Mouse (Mus musculus) adrenal gland, adult (tissue): Measurements from ENCODE around the gene Dusp22.

Experiments used
- DNase-seq, 2 experiments: peaks; one replicate each; pipeline ENCODE4 v3.0.0; 2022 to 2023; ENCODE audit warnings: low spot score in 1 of 2; ENCODE audit not compliant: inconsistent age in 2 of 2

The Dusp22 gene

DNA sequence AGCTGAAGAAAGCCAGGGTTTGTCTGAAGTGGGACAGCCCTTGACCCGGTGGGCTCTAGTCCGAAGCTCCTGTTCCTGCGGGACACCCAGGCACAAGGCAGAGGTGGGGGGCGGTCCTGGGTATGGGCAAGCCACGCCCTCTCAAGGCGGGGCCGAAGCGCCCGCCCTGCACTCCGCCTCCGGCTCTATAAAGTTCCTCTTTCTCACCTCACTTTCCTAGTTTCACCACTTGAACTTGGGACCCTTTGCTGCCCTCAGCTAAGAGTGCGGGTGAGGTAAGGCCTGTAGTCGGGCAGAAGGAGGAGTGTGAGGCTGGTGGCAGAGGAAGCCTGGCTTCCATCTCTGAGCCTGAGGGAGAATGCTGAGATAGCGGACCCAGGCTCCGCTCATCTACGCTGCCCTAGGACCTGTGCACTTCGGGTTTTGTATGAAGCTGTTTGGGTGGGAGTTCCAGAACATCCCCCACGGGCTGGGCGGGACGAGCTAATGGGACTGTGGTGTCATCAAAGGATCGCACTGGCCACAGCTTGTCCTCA lies 89.3 kb downstream of the Dusp22 start, which contains the start of gene Irf4:
Gene Irf4, plus strand, starts transcription at position 206 of the 536 bp plus-strand sequence.
- DNase-seq: peak; percentile 56 to 87

DNA sequence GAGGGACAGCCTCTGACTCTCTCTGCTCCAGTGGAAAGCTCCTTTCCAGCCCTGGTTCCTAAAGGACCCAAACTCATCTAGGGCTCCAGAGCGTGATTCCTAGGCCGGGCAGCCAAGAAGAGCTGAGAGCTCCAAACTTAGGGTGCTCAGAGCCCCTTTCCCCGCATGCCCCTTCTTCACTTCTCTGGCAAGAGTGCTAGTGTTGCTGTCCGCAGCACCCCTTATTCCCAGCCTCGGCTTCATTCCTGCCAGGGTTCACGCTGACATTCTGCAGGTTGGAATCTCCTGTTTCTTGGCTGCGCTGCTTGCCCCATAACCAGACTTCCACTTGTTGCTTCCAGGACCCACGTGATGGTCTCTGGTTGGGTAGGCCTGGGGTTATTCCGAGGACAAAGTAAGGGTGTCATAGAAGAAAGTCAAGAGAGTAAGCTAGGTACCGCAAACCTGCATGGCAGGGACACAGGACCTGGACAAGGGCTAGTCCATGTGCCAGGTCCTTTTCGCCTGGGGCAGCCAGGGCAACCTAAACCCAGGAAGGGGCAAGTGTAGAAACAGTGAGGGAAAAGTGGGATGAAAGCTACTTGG lies 89.8 kb downstream of the Dusp22 start:
- no peak for DNase-seq

DNA sequence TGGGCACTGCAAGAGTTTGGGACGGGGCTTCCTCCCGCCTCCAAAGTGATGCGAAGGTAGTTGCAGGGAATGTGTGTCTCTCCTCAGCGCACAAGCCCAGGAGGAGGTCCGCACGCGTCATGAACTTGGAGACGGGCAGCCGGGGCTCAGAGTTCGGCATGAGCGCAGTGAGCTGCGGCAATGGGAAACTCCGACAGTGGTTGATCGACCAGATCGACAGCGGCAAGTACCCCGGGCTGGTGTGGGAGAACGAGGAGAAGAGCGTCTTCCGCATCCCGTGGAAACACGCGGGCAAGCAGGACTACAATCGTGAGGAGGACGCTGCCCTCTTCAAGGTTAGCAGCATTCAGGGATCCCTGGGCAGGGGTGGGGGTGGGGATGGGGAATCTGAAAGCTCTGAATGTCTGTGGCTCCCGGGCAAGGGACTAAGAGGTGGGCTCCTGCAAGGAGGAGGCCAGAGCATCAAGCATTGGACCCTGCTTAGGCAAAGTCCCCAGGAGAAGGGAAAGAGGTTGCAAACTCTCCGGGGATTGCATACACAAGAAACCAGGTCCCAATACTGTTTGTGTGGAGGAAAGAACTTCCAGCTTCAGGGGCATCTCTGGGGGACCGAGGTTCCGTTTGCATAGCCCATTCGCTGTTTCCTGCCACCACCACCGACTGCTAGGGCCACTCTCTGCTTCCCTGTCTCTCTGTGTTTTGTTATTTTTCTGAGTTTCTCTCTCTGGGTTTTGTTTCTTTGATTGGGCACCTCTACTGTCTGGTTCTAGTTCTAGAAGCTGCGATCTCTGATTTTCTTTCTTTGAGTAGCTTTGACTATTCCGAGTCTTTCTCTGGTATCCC lies 90.9 kb downstream of the Dusp22 start:
- peak in 1 of 2 experiments; percentile 49 for DNase-seq

DNA sequence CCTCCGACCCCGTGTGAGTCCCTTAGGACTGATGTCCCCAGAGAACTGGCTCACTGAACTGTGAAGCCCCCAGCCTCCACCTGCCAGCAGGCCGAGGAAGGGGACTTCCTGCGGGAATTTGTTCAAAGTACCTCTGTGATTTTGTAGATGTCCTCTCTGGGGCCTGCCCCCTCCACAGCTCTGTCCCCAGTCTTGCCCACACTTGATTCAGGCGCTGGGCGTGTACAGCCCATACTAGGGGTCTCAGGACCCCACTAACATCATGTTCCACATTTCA lies 91.4 kb downstream of the Dusp22 start:
- DNase-seq: no peak

DNA sequence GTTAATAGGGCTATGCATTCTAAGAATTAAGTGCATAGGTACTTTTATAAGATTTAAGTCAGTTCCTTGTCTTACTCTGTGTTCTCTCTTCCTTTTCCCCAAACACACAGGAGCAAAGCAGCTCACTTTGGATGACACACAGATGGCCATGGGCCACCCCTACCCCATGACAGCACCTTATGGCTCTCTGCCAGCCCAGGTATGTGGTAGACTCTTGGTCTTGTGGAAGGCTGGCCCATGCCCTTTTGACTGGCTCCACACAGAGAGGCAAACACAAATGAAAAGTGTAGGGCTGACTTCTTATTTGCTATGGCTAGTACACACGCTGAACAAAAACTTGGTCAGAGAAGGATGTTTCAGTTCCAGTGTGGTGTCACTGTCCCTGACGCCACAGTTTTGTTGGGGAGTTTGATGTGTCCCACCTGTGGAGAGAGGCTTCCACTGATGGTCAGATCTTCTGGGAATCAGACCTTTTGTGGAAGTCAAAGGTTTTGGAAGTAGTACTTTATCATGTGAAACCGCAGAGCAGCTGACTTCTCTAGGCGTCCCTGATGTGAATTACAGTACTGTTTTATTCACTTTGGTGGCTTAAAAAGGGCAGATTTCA lies 92.9 kb downstream of the Dusp22 start:
- DNase-seq: no peak

DNA sequence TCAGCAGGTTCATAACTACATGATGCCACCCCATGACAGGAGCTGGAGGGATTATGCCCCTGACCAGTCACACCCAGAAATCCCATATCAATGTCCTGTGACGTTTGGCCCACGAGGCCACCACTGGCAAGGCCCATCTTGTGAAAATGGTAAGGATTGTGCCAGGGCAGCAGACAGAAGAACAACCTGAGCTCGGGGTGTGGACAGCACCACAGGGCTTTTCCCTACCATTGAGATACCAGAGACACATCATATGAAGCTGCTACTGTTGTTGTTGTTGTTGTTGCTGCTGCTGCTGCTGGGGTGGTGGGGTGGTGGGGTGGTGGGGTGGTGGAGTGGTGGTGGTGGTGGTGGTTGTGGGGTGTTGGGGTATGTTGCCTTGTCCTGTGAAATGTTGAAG lies 93.6 kb downstream of the Dusp22 start:
- no peak for DNase-seq

DNA sequence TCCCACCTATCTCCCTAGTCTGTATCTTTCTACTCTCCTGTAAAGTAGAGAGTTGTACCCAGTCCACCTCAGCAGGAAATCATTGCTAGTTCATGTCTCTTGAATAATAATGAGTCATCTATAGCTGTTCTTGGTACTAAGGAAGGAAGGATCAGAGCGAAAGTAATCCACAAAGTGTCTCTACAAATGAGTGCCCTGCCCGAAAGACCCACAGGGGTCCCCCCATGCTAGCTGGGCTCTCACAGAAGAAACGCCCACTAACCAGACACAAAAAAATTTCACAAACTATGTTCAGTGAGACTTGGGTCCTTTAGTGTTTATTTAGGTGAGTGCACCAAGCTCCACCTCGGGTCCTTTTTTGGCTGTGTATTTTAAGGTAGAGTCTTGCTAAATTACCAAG lies 94.3 kb downstream of the Dusp22 start:
- no peak for DNase-seq

DNA sequence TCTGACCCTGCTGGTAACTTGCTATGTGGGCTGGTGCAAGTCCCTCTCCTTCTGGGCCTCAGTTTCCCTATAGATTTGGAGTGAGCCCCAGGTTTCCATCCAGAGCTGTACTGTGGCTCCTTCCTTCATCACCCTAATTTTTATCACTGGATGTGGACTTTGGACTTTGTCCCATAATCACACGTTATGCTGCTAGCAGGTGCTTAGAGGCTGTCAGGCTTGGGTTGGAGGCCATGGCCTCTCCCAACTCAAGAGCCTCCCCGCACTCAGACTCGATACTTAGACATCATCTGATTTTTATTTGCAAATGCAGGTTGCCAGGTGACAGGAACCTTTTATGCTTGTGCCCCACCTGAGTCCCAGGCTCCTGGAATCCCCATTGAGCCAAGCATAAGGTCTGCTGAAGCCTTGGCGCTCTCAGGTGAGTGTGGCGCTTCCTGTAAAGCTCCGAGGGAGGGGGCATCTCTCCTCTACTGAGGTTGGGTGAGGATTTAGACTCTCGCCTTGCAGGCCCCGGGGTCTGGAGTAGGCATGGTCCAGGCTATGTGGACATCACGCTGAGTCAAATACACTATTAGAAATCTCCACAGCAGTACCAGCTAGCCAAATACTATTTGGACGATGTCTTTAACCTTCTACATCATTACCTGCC lies 95.2 kb downstream of the Dusp22 start:
- no peak for DNase-seq

DNA sequence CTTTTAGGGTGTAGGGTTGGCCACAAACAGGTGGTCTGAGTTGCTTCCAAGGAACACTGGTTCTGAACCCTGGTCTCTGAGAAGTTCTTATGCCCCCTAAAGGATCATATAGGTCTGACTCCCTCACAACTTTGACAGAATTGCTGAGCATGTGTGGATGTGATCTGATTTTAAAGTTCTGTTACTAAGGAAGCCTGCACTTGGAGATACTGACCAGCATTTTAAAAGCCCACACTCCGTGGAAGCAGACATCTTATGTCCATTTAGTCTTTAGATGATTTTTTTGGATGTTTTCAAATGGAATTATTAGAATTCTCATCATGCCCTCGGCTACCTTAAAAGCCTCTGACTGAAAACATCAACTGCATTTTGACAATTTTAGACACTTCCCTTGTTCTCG lies 95.8 kb downstream of the Dusp22 start:
- DNase-seq: no peak

DNA sequence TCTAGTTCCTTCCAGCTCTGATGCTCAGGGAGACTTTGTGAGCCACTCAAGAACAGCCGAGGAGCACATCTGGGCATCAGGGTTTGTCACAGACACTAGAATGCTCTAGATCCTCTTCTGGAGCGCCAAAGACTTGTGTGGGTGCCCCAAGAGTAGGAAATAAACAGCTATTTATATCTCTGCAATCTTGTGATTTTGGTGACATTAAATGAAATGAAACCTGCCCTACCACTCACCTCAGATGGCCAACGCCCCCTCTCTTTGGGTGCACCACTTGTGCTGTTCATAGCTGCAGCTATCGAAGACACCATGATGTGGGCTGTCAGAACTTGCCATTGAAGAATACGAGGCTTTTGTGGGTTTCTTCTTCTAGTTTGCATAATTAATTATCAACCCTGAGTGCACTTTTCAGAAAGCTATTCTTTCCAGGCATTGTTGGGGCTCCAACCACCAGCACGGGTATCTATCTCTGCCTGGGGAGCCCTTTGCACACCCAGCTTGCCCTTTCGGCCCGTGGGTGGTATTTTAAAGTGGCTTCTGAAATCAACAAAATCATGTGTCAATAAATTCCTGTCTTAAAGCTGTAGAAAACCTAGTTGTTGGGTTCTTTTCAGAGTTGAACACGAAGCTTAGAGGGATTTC lies 96.3 kb downstream of the Dusp22 start:
- no peak for DNase-seq

DNA sequence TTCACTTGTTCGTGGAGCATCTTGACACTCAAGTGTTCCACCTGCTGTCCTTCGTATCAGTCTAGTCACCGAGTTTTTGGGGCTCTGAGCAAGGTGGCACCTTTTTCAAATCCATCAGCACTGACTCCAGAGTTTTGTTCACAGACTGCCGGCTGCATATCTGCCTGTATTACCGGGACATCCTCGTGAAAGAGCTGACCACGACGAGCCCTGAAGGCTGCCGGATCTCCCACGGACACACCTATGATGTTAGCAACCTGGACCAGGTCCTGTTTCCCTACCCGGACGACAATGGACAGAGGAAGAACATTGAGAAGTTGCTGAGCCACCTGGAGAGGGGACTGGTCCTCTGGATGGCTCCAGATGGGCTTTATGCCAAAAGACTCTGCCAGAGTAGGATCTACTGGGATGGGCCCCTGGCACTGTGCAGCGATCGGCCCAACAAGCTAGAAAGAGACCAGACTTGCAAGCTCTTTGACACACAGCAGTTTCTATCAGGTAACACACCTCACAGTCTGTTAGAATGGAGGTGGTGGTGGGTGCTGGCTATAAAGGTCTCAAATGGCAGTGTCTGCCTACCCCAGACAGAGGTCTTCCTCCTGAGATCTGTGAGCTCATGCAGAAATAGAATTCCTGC lies 97.6 kb downstream of the Dusp22 start:
- DNase-seq: no peak

DNA sequence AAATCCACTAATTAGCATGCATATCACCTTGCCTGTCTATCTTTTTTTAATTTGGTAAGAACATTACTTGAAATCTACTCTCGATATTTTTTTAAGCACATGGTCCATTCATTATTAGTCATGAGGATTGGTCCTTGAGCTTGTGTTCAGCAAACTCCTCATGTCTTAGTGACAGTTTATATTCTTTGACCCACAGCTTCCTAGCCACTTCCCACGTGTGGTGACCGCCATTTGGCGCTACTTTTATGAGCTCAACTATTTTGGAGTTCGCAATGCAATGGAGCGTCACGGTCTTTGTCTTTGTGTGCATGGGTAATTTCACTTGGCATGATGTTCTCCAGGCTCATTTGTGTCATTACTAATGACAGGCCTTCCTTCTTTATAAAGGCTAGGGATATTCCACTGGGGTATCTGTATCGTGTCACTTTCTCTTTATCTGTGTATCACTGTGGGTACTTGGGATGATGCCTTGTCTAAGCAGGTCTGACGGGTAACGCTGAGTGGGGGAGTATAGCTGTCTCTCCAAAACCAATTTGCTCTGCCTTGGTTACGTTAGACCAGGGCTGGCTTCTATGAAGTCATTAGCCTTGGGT lies 99.1 kb downstream of the Dusp22 start:
- DNase-seq: no peak

DNA sequence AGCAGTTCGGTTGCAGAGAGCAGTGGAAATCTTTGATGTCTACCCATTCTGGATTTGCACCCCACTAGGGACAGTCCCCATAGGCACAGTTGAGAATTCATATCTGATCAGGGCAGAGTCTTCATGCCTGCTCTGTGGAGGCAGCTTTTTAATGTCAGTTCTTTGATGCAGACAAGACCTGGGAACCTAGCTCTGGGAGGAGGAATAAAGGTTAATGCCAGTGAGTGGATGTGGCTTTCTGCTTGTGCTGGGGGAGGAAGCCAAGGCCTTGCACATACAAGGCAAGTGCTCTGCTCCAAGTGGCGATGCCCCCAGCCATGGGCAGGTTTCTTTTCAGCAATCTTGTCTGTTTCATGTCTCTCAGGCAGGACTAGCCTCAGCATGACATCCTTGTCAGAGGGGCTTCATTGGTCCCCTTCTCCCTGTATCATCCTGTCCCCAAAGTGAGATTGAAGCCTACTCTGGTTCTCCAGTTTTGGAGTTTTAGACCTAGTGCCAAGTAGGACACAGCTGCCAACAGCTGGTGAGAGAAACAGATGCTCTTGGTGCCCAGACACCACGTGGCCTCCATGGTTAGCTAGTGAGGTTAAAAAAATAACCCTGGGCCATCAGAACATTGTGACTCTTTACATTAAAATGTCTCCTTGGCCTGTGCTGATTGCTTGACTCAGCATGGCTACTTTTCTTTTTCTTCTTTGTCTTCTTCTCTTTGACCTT lies 100.7 kb downstream of the Dusp22 start:
- no peak for DNase-seq
